Mouse (Mus musculus): ENCODE results near the gene Hivep3.

Hivep3 gene

GRCm38 (mm10) chr4:120027671-120028070 lies 294.1 kb downstream of the Hivep3 start:
- DNase-seq = no peak

GRCm38 (mm10) chr4:120029937-120030336 lies 296.4 kb downstream of the Hivep3 start:
- no peak for DNase-seq

- peak; percentile 98 for DNase-seq
Measured at GRCm38 (mm10) chr4:120032320-120032983, 298.9 kb downstream of the Hivep3 start.

GRCm38 (mm10) chr4:120032984-120033355 lies 299.4 kb downstream of the Hivep3 start:
- no peak for DNase-seq

- DNase-seq = no peak
Measured at GRCm38 (mm10) chr4:120036294-120036693, 302.7 kb downstream of the Hivep3 start.

GRCm38 (mm10) chr4:120037007-120037406 lies 303.4 kb downstream of the Hivep3 start:
- DNase-seq = no peak

- DNase-seq = no peak
Measured at GRCm38 (mm10) chr4:120041520-120041919, 307.9 kb downstream of the Hivep3 start.

- DNase-seq = no peak
Measured at GRCm38 (mm10) chr4:120042480-120042879, 308.9 kb downstream of the Hivep3 start.

- no peak for DNase-seq
Measured at GRCm38 (mm10) chr4:120044612-120045011, 311.0 kb downstream of the Hivep3 start.

GRCm38 (mm10) chr4:120045131-120045537 lies 311.6 kb downstream of the Hivep3 start:
- no peak for DNase-seq

GRCm38 (mm10) chr4:120045871-120046270 lies 312.3 kb downstream of the Hivep3 start:
- DNase-seq = no peak

- DNase-seq = no peak
Measured at GRCm38 (mm10) chr4:120047060-120047459, 313.5 kb downstream of the Hivep3 start.

- DNase-seq = no peak
Measured at GRCm38 (mm10) chr4:120048274-120048673, 314.7 kb downstream of the Hivep3 start.

GRCm38 (mm10) chr4:120049857-120050256 lies 316.3 kb downstream of the Hivep3 start:
- DNase-seq = no peak

GRCm38 (mm10) chr4:120052481-120052880 lies 318.9 kb downstream of the Hivep3 start:
- DNase-seq = no peak

- no peak for DNase-seq
Measured at GRCm38 (mm10) chr4:120053026-120054005, 319.7 kb downstream of the Hivep3 start.

GRCm38 (mm10) chr4:120054145-120054544 lies 320.6 kb downstream of the Hivep3 start:
- DNase-seq = peak; percentile 95

- no peak for DNase-seq
Measured at GRCm38 (mm10) chr4:120056451-120056850, 322.9 kb downstream of the Hivep3 start.

- DNase-seq = no peak
Measured at GRCm38 (mm10) chr4:120057529-120057928, 323.9 kb downstream of the Hivep3 start.

- DNase-seq = no peak
Measured at GRCm38 (mm10) chr4:120058157-120058556, 324.6 kb downstream of the Hivep3 start.

GRCm38 (mm10) chr4:120058794-120059193 lies 325.2 kb downstream of the Hivep3 start:
- no peak for DNase-seq

- DNase-seq = no peak
Measured at GRCm38 (mm10) chr4:120061727-120062126, 328.1 kb downstream of the Hivep3 start.

GRCm38 (mm10) chr4:120062198-120062597 lies 328.6 kb downstream of the Hivep3 start:
- DNase-seq = no peak

- DNase-seq = no peak
Measured at GRCm38 (mm10) chr4:120062754-120063153, 329.2 kb downstream of the Hivep3 start.
